Mouse (Mus musculus) C2C12 (cell line): ENCODE measurements around the gene Trpm8. TPM values are rescaled to one million over a fixed set of nuclear protein-coding genes. Genes with fewer than 3 reads are reported as not detected.

ENCODE experiments used
- H3K27me3 ChIP-seq: one replicate; pipeline ENCODE4 v1.6.1; 2011; ENCODE audit not compliant: control insufficient read depth, insufficient read depth, insufficient read length
- H3K36me3 ChIP-seq: one replicate; pipeline ENCODE4 v1.6.1; 2011; ENCODE audit not compliant: control insufficient read depth, insufficient read depth
- H3K4me3 ChIP-seq: one replicate; pipeline ENCODE4 v1.5.1; 2011; ENCODE audit warnings: mild to moderate bottlenecking, control low read depth; ENCODE audit not compliant: poor library complexity, insufficient read depth, severe bottlenecking
- H3K79me2 ChIP-seq: one replicate; pipeline ENCODE4 v1.6.1; 2011; ENCODE audit not compliant: control insufficient read depth, insufficient read depth
- H3K79me3 ChIP-seq: one replicate; pipeline ENCODE4 v1.6.1; 2011; ENCODE audit warnings: low read depth, control low read depth
- H3ac ChIP-seq: one replicate; pipeline ENCODE3; 2011; ENCODE audit warnings: low read depth; ENCODE audit not compliant: control insufficient read depth, insufficient read length
- CEBPB ChIP-seq: IDR thresholded peaks from one replicate; pipeline ENCODE4 v1.6.1; 2011; ENCODE audit warnings: low read depth, mild to moderate bottlenecking, control low read depth, moderate library complexity
- CTCF ChIP-seq: IDR thresholded peaks from one replicate; pipeline ENCODE4 v1.5.1; 2011; ENCODE audit not compliant: control insufficient read depth, insufficient read depth, insufficient read length
- FOSL1 ChIP-seq: IDR thresholded peaks from one replicate; pipeline ENCODE4 v1.8.0; 2011; ENCODE audit warnings: mild to moderate bottlenecking, low read length; ENCODE audit not compliant: poor library complexity, insufficient read depth, severe bottlenecking
- MAX ChIP-seq: IDR thresholded peaks from one replicate; pipeline ENCODE4 v1.6.1; 2011; ENCODE audit warnings: mild to moderate bottlenecking, control low read depth
- MYOD1 ChIP-seq: IDR thresholded peaks from one replicate; pipeline ENCODE4 v1.6.1; 2011; ENCODE audit warnings: low read depth; ENCODE audit not compliant: control insufficient read depth, insufficient read length
- MYOG ChIP-seq: IDR thresholded peaks from one replicate; pipeline ENCODE4 v1.6.1; 2011; ENCODE audit not compliant: control insufficient read depth, insufficient read length; ENCODE audit errors: extremely low read depth
- USF1 ChIP-seq: IDR thresholded peaks from one replicate; pipeline ENCODE4 v1.6.1; 2011; ENCODE audit warnings: low read depth, mild to moderate bottlenecking, control low read depth, moderate library complexity
- polyA plus RNA-seq: library from polyadenylated mRNA; unstranded; fragments of >200 nt; fragmentation: generic; extraction: Trizol; gene quantifications from one replicate; pipeline ENCODE4 v1.2.1, GENCODE M21; 2012; ENCODE audit warnings: missing spikeins

The Trpm8 gene
- polyA plus RNA-seq, 1 experiment = 0.02 TPM

DNA sequence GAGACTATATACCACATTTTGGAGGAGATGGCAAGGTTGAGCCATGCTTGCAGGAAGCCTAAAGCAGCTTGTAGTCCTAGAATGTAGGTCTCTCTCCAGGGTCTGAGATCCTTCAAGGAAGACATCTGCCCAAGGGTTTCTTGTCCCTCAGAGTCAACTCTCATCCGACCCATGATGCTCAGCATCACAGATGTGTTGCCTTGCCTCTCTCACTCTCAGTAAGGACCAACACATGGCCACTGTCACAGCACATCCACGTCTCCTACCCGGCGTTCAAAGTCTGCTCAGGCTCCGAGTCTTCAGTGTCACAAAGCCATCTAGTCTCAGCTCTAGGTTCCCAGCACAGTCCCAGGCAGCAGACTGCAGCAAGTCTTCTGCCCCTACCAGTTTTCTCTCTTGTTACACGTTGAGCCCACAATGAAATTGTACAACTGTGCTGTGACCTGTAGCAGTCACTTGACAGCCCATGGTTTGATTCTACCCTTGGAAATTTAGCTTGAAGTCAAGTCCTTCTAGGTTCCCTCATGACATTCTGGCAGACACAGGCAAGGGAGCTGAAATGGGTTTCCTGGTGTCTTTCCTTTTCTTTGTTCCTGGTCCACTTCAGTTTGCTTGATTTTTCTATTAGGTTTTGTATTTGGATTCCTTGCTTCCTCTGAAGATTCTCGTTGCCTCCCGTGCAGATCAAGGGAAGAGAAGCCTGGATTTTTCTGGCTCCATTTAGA is 27.0 kb downstream of the Trpm8 start:
- no peak overlapping the region for H3ac ChIP-seq
- no peaks in the 10 kb centered on the region for H3K79me3 ChIP-seq
- H3K79me2 ChIP-seq = no peaks in the 10 kb centered on the region
- H3K27me3 ChIP-seq = no peaks in the 10 kb centered on the region
- no peaks in the 10 kb centered on the region for H3K36me3 ChIP-seq
- H3K4me3 ChIP-seq = no peak overlapping the region
- no peak for TF ChIP-seq CEBPB
- TF ChIP-seq CTCF = no peak
- no peak for TF ChIP-seq FOSL1
- TF ChIP-seq MAX = no peak
- no peak for TF ChIP-seq USF1
- TF ChIP-seq MYOD1 = no peak
- TF ChIP-seq MYOG = no peak

DNA sequence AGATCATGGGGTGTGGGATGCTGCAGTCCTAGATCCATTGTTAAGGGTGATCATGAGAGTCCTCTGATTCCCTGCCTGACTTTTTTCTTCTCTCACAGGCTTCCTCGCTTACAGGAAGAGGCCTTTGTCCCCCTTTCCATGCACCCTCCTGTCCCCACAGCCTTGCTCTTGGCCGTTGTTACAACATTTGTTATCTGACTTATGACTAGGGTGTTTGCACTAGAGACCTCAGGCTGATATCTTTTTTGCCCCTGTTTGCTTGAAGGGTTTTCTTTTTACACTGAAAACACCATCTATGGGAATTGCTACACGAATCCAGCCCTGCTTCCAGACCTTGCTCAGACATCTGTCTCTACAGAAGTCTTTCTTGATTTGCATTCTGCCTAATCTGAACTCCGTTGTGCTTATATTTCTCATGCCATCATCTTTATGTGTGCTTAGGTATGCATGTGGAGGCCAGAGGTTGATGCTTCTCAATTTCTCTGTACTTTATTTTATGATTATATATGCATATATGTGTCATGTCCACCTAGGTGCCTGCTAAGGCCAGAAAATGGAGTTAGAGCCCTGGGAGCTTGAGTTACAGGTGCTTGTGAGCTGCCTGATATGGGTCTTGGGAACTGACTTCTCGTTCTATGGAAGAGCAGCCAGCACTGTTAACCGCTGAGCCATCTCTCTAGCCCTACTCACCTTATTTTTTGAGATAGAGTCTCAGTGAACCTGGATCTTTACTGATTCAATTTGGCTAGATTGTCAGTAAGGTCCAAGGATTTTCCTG is 27.7 kb downstream of the Trpm8 start:
- no peaks in the 10 kb centered on the region for H3K79me3 ChIP-seq
- no peak overlapping the region for H3K4me3 ChIP-seq
- no peaks in the 10 kb centered on the region for H3K27me3 ChIP-seq
- no peaks in the 10 kb centered on the region for H3K36me3 ChIP-seq
- no peaks in the 10 kb centered on the region for H3K79me2 ChIP-seq
- TF ChIP-seq CTCF (no peak), MYOD1 (no peak), MYOG (no peak), FOSL1 (no peak), MAX (no peak), CEBPB (no peak)
- no peak overlapping the region for H3ac ChIP-seq

DNA sequence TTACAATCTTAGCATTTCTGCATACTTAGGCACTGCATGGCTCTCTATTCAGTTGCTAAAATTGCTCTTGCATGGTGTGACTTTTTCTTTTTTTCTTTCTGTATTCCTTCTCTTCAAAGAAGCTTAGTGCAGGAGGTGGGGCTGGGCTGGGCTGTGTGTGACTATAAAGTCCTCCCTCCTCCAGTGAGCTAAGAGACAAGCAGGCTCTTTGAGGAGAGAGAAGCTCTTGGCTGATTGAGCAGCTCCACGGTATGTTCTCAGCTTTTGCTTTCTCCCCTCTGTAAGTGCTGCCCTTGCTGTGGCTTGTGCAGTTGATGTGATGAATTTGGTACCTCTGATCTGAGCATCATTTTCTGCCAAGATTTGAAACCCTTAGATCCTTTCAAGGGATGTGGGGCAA is 29.1 kb downstream of the Trpm8 start:
- no peaks in the 10 kb centered on the region for H3K79me3 ChIP-seq
- no peaks in the 10 kb centered on the region for H3K36me3 ChIP-seq
- H3K27me3 ChIP-seq = no peaks in the 10 kb centered on the region
- no peak overlapping the region for H3ac ChIP-seq
- H3K4me3 ChIP-seq = no peak overlapping the region
- TF ChIP-seq USF1 (no peak), MAX (no peak), CEBPB (no peak), MYOG (no peak), CTCF (no peak)
- H3K79me2 ChIP-seq = no peaks in the 10 kb centered on the region

DNA sequence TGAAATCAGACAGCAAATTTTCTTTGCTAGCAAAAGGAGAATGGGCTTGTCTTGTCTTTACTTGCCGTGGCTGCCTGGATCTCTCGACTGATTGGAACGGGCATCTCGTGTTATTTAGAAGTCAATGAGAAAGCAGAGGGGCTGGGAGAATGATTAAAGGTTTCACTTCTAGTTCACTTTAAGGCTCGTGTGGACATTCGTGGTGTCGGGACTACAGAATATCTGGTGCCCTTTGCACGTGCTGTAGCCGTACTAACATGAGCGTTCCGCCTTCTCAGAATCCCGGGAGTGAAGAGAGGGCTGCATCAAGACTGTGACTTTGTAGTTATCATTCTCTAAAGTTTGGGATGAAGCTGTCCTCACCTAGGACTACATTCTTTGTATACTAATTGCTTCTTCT is 29.7 kb downstream of the Trpm8 start:
- H3K79me2 ChIP-seq = no peaks in the 10 kb centered on the region
- H3K27me3 ChIP-seq = no peaks in the 10 kb centered on the region
- H3ac ChIP-seq = no peak overlapping the region
- no peaks in the 10 kb centered on the region for H3K79me3 ChIP-seq
- H3K4me3 ChIP-seq = no peak overlapping the region
- no peaks in the 10 kb centered on the region for H3K36me3 ChIP-seq
- no peak for TF ChIP-seq MYOG
- TF ChIP-seq MYOD1 = no peak
- no peak for TF ChIP-seq MAX
- TF ChIP-seq USF1 = no peak
- no peak for TF ChIP-seq CEBPB
- TF ChIP-seq CTCF = no peak
- no peak for TF ChIP-seq FOSL1

DNA sequence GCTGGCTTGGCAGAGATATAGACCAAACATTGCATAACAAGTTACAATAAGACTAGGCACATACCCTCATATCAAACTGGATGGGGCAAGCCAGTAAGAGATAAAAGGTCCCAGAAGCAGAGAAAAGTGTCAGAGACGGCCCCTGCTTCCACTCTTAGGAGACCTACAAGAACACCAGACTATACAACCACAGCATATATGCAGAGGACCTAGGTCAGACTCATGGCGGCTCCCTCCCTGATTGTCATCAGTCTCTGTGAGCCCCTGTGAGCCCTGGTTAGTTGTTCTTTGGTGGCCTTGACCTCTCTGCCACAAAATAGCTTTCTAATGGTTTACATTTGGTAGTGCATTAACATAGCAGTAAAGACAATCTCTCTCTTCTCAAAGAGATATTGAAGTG is 31.6 kb downstream of the Trpm8 start:
- no peak for TF ChIP-seq USF1
- no peak for TF ChIP-seq MYOD1
- TF ChIP-seq CEBPB = no peak
- no peak for TF ChIP-seq CTCF
- no peak for TF ChIP-seq MAX
- TF ChIP-seq FOSL1 = no peak
- no peak for TF ChIP-seq MYOG
- Histone ChIP-seq H3K79me3 (no peaks in the 10 kb centered on the region), H3K27me3 (no peaks in the 10 kb centered on the region), H3K4me3 (no peak overlapping the region), H3ac (no peak overlapping the region), H3K79me2 (no peaks in the 10 kb centered on the region), H3K36me3 (no peaks in the 10 kb centered on the region)

DNA sequence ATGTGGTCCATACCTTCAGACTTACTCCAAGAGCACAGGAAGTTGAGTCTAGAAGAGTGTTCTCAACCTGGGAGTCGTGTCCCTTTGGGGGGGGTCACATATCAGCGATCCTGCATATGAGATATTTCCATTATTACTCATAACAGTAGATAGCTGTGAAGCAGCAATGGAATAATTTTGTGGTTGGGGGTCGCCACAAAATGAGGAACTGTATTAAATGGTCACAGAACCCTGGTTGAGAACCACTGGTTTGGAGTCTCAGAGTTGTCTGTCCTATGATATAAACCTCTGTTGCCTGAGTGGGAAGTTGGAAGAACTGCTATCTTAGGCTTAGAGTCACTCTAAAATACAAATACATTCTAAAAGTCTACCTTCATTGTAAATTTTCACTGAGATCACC is 32.4 kb downstream of the Trpm8 start:
- Histone ChIP-seq H3K79me2 (no peaks in the 10 kb centered on the region), H3K36me3 (no peaks in the 10 kb centered on the region), H3K79me3 (no peaks in the 10 kb centered on the region), H3K4me3 (no peak overlapping the region), H3ac (no peak overlapping the region), H3K27me3 (no peaks in the 10 kb centered on the region)
- TF ChIP-seq FOSL1 (no peak), MAX (no peak), CTCF (no peak), MYOD1 (no peak), MYOG (no peak), USF1 (no peak), CEBPB (no peak)
